Mouse (Mus musculus) cerebellum, adult 2 months (tissue): ENCODE data around the gene Chd3.

Experiments used
- CTCF ChIP-seq: fragments of 200-500 bp; IDR thresholded peaks from 2 replicates; pipeline ENCODE4 v1.5.1; 2011; ENCODE audit warnings: low read depth, mild to moderate bottlenecking, control low read depth, low read length, moderate library complexity, borderline replicate concordance; ENCODE audit not compliant: insufficient read depth
- POLR2A ChIP-seq: fragments of 200-500 bp; IDR thresholded peaks from 2 replicates; pipeline ENCODE4 v1.6.1; 2011; ENCODE audit warnings: low read length, control low read depth, borderline replicate concordance; ENCODE audit not compliant: insufficient read depth

DNA sequence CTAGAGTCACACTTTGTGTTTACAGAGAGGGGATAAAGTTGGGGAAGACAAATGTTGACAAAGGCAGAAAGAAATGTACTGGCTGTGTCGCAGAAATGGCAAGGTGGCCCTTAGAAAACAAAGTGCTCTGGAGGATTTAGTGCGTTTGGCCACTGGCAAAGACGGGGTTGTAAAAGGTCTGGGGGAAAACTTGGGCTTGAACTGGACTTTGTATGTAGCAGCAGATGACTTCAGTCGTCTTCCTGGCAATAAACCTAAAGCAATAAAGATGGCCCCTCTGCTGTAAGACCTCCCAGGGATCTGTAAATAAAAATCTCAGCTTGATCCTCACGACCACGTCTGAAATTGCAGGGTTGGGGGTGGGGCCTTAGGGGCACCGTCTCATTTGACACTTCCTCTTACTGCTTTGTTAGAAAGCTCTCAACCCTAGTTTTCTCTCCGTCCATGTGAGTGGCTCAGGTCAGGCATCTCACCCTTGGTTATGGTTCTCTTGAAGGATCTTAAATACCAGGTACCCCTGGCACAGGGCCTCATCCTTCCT, 36.4 kb downstream of the Chd3 start:
- TF ChIP-seq CTCF (no peak), POLR2A (no peak)
